Mouse (Mus musculus) fat pad, adult 2 months (tissue): ENCODE measurements around the gene Cmtm4.

Source experiments
- DNase-seq: peaks from one replicate; pipeline ENCODE4 v3.0.0-alpha.2; 2011; ENCODE audit warnings: low read depth, low spot score; ENCODE audit errors: extremely low read depth

The Cmtm4 gene

DNA sequence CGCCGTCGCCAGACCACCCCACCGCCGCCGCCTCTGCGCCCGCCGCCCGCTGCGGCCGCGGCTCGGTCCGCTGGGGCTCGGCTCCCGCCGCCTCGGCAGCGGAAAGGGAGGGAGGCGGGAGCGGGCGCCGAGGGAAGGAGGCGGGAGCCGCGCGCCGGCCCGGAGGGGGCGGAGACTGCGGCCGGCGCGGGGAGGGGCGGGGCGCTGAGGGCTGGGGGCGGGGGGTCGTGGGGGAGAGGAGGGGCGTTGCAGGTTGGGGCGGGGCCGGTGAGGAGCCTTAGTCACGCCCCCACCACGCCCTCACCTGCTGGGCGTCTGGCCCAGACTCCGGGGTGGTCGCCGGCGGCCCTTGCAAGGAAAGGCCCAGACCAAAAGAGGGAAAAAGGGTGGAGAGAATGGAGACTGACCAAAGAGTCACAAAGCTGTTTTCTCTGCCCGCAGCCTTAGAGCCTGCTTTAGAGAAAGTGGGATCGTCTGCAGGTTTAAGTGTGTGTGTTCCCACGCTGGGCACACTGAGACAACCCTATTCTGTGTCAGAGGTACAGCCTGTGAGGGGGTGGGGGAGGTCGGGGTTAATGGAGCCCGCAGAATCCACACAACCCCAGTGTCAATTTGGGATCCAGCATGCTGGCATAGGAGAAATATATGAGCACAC, at the start of gene Cmtm4:
Gene Cmtm4, minus strand, starts transcription at position 105 of the 655 bp plus-strand sequence.
- no peak for DNase-seq

DNA sequence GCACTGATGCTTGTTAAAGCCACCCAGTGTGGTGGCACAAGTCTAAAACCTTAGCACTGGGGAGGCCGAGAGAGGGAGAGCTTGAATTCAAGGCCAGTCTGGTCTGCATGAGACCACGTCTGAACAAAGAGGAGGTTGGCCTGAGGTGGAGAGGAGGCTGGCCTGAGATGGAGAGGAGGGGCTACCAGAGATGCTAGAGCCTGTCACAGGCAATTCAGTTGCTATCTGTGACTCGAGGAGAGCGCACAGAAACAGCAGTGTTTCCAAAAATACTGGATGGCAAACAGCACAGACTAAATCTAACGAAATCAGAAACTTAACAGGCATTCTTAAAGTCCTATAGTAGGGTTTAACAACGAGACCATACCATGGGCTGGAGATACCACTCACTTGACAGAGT, 49.6 kb upstream of the Cmtm4 start:
- DNase-seq, result no peak

DNA sequence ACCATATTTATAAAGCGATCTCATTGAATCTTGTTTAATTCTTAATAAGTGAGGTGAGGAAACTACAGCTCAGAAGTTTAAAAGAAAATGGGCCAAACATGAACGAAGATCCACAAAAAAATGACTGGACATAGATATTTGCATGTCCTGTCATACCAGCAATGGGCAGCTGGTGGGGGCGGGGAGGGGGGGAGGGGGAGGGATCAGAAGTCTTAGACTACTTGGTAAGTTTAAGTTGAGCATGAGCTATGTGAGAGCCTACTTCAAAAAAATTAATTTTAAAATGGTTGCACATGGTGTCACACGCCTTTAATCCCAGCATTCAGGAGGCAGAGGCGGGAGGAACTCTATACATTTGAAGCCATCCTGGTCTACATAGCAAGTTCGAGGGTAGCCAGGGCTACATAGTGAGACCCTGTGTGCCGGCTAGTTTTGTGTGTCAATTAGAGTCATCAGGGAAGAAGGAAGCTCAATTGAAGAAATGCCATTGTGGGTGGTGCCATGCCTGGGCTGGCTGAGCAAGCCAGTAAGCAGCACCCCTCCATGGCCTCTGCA, 47.6 kb upstream of the Cmtm4 start:
- no peak for DNase-seq

GRCm38 (mm10) chr8:104442299-104443124, 46.9 kb upstream of the Cmtm4 start, which contains the start of gene Dync1li2:
Gene Dync1li2, minus strand, starts transcription at chr8:104443047.
- DNase-seq, result no peak

DNA sequence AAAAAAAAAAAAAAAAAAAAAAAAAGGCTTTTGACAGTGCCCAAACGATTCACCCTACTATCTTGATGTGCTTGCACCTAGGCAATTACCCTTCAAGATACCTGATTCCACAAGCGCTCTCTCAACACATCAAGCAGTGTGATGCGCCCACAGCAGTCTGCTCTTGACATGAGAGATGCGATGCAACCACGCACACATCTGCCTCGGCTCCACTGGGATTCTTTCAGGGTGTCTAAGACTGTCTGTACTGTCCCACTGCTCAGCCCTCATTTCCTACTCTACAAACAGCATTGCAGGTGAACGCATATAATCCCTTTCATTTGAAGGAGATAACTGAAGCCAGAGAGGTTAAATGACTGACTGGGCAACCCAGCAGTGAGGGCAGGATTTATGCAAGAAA, 46.0 kb upstream of the Cmtm4 start:
- no peak for DNase-seq

- DNase-seq, result no peak
These were observed 43.9 kb upstream of the Cmtm4 start for GRCm38 (mm10) chr8:104439461-104439860.

DNA sequence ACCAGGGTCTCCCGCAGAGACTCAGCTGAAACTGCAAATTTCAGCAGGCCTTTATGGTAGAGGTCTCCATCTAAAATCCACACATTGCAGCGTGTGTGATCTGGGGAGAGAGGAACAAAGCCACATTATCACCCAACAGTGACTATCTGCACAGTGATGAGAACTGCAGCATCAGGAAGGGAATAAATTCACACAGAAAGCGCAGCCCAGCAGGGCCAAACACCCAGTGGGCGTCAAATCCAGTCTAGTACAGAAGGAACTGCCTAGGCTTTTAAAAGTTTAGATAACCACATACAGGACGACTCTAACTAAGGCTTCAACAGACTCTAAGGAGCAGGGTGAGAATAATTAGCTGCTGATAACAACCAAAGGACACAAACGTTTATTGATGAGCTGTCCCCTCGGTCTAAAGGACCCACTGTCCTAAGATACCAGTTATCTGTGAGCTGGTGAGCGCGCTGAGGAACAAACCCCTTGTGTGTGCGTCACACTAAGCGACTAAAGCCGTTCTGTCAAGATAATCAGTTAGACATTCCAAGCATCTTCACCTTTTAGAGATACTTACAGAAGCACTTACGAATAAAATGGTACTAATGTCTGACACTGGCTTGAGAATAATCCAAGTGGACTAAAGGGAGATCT, 42.0 kb upstream of the Cmtm4 start:
- DNase-seq, result no peak

GRCm38 (mm10) chr8:104436591-104436990, 41.0 kb upstream of the Cmtm4 start:
- DNase-seq, result no peak

GRCm38 (mm10) chr8:104436038-104436437, 40.4 kb upstream of the Cmtm4 start:
- DNase-seq, result no peak

- no peak for DNase-seq
These were observed 39.3 kb upstream of the Cmtm4 start for GRCm38 (mm10) chr8:104434826-104435354.

GRCm38 (mm10) chr8:104434275-104434674, 38.7 kb upstream of the Cmtm4 start:
- no peak for DNase-seq

GRCm38 (mm10) chr8:104433191-104433842, 37.7 kb upstream of the Cmtm4 start:
- DNase-seq, result no peak

DNA sequence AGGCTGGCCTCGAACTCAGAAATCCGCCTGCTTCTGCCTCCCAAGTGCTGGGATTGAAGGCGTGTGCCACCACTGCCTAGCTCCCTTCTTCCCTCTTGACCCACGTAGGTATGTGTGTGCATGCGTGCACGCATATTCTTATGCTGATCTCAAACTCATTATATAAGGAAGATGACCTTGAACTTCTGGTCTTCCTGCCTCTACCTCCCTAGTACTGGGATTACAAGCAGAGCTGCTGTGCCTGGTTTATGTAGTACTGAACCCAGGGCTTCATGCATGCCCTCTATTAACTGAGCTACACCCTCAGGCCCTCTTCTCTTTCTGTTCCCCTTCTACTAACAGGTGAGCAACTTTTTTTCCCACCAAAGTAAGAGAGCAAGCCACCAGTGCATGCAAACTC, 37.0 kb upstream of the Cmtm4 start:
- DNase-seq, result no peak

- no peak for DNase-seq
These were observed 34.6 kb upstream of the Cmtm4 start for GRCm38 (mm10) chr8:104430230-104430629.

- DNase-seq, result no peak
These were observed 32.1 kb upstream of the Cmtm4 start for GRCm38 (mm10) chr8:104427703-104428102.

DNA sequence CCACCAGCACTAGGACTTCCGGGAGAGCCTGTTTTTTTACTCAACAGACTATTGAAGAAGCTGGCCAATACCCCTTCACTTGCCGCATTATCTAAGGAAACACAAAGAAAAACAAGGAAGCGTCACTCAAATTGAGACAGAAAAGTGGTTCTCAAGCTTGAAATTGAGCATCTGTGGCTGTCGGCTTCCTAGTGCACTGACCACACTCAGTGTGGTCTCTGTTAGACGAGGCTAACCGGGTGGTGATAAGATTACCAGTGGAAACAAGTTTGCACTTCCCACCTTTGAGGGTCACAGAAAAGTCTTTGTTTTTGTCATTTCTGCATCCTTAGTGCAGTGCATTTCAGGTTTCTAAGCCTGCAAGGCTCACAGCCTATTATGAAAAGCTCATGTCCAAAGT, 26.7 kb upstream of the Cmtm4 start:
- DNase-seq, result no peak

- no peak for DNase-seq
These were observed 20.4 kb upstream of the Cmtm4 start for GRCm38 (mm10) chr8:104416022-104416421.

GRCm38 (mm10) chr8:104414204-104414603, 18.6 kb upstream of the Cmtm4 start:
- DNase-seq, result no peak

GRCm38 (mm10) chr8:104413770-104414169, 18.2 kb upstream of the Cmtm4 start:
- no peak for DNase-seq

DNA sequence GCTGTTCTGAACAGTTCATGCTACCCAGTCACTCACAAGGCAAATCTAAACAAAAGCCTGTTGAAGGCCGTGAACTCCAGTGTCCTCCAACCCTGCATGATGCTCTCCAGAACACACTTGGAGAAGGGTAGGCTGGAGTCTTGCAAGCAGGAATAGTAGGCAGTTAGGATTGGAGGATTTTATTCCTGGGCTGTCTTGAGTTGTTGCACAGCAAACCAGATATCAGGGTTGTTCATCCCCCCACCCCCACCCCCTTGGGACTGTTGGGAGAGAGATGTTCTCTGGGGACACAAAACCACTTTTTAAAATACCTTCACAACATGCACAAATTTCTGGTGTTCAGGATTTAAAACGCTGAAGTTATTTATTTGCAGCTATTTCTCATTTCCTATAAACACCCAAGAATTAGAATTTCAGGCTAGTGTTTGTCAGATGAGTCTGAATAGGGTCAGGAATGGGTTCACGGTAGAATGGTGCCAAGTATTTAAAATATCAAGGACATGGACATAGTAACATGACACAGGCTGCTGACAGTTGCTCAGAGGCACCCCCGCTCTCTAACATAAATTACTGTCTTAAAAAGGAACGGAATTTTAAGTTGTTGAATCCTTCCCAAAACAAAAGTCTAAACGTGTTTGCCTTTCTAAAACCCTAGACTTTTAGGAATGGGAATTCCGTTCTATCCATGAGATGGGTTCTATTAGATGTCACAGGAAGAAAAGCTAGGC, 17.4 kb upstream of the Cmtm4 start:
- no peak for DNase-seq
